Comparison of ENCODE assay signal across 8 mouse cellular contexts in genomic region chr2:78959451-78959850, GRCm38 (mm10).
DNase-seq lines count a peak whose midpoint lies in the region; ATAC-seq and TF ChIP-seq lines count a peak whose summit lies in the region.

No protein-coding gene starts in this region.

- no peak overlapping the region for H3K27ac ChIP-seq in heart, embryonic 13.5 days (replicated peaks)
- no peak overlapping the region for H3K27ac ChIP-seq in heart, postnatal 0 days (ENCODE audit: low read depth)

- peak overlapping the region; percentile 46 for H3K4me2 ChIP-seq in heart, embryonic 13.5 days
- H3K4me2 ChIP-seq in heart, postnatal 0 days (ENCODE audit: low read depth, low read length), result peak overlapping the region; percentile 27; the same call in 1 of the 2 replicates

- no peaks in the 10 kb centered on the region for H3K36me3 ChIP-seq in heart, embryonic 13.5 days
- H3K36me3 ChIP-seq in heart, postnatal 0 days (replicated peaks; ENCODE audit: control insufficient read depth, insufficient read depth, low read length), result no peaks in the 10 kb centered on the region
- no peaks in the 10 kb centered on the region for H3K36me3 ChIP-seq in megakaryocyte, embryonic 14.5 days (replicated peaks; ENCODE audit: low read length)

- intact Hi-C loops in heart, postnatal 25 days (cut with DNase I), result loop anchor here (2.0 to 10.0 kb wide), 3 partner anchors 305 to 815 kb away; no protein-coding TSS in a partner anchor

- no peak for DNase-seq in heart, postnatal 25 days (ENCODE audit: low spot score)
- peak; percentile 52 for DNase-seq in thymus, postnatal 0 days (ENCODE audit: low spot score)
- DNase-seq in thymus, postnatal 10 days (ENCODE audit: low spot score in 2 of 2), result no peak
- DNase-seq in heart, postnatal 0 days (ENCODE audit: low spot score), result peak; percentile 65
- DNase-seq in gastrocnemius, adult 18-20 months (ENCODE audit: low spot score), result no peak
- DNase-seq in urinary bladder, postnatal 10 days (ENCODE audit: low spot score), result no peak

- WGBS in heart, embryonic 13.5 days, result 34% methylated on average over 3 of the region's 3 CpGs
- 28% methylated on average over 3 of the region's 3 CpGs for WGBS in heart, postnatal 0 days

- H3K9ac ChIP-seq in heart, embryonic 13.5 days, result no peak overlapping the region
- H3K9ac ChIP-seq in heart, postnatal 0 days (replicated peaks; ENCODE audit: low read depth, low read length), result no peak overlapping the region

- peak; percentile 81 for TF ChIP-seq CTCF in heart, postnatal 0 days (IDR thresholded peaks at IDR 0.05; ENCODE audit: low read depth)

- no peak for TF ChIP-seq EP300 in heart, postnatal 0 days (IDR thresholded peaks at IDR 0.05; ENCODE audit: low read depth)

- no peaks in the 10 kb centered on the region for H3K9me3 ChIP-seq in heart, embryonic 13.5 days
- H3K9me3 ChIP-seq in heart, postnatal 0 days (replicated peaks; ENCODE audit: control insufficient read depth, low read length), result no peaks in the 10 kb centered on the region
- H3K9me3 ChIP-seq in megakaryocyte, embryonic 14.5 days, result no peaks in the 10 kb centered on the region

- no peak for ATAC-seq in heart, embryonic 13.5 days (ENCODE audit: extremely low read depth, insufficient number of reproducible peaks, low FRiP score, low TSS enrichment)
- ATAC-seq in heart, postnatal 0 days (ENCODE audit: insufficient read depth, low read depth), result no peak

- peaks cover 23% of the 10 kb centered on the region for H3K4me1 ChIP-seq in heart, embryonic 13.5 days
- no peaks in the 10 kb centered on the region; the same call in 1 of the 2 replicates for H3K4me1 ChIP-seq in heart, postnatal 0 days (ENCODE audit: control insufficient read depth, insufficient read depth)
- peaks cover 16% of the 10 kb centered on the region for H3K4me1 ChIP-seq in megakaryocyte, embryonic 14.5 days

- no peaks in the 10 kb centered on the region for H3K27me3 ChIP-seq in heart, embryonic 13.5 days (replicated peaks)
- no peaks in the 10 kb centered on the region for H3K27me3 ChIP-seq in heart, postnatal 0 days (ENCODE audit: control insufficient read depth, insufficient read depth, low read length)
- H3K27me3 ChIP-seq in megakaryocyte, embryonic 14.5 days (replicated peaks), result no peaks in the 10 kb centered on the region

- peak overlapping the region; percentile 18; the same call in 1 of the 2 replicates for H3K4me3 ChIP-seq in heart, embryonic 13.5 days
- 0 out of 2 replicates have a peak overlapping the region, but pooled peaks have one; percentile 10 for H3K4me3 ChIP-seq in heart, postnatal 0 days (ENCODE audit: low read depth, low read length)
- H3K4me3 ChIP-seq in megakaryocyte, embryonic 14.5 days (replicated peaks), result peak overlapping the region; percentile 13

Comparison
In these comparisons a context has a peak if more than half of its experiments do, and no peak if none do; other contexts are left out.
1. DNase-seq: peak in thymus, postnatal 0 days (single experiment) and heart, postnatal 0 days (single experiment); none in heart, postnatal 25 days (single experiment), thymus, postnatal 10 days (0 of 2), gastrocnemius, adult 18-20 months (single experiment) and urinary bladder, postnatal 10 days (single experiment).
2. Peak in every context shown above with its lines, with median percentiles within 50 percentile points of each other: H3K4me3 ChIP-seq.